Mouse (Mus musculus) intestine, embryonic 15.5 days (tissue): ENCODE measurements around the gene Aco1. TPM values are rescaled to one million over a fixed set of nuclear protein-coding genes. Genes with fewer than 3 reads are reported as not detected.

ENCODE experiments used
- ATAC-seq: fragments of 200-750 bp; cut with Nextera tagmentation; 2 replicates; pipeline ENCODE4 v1.8.0; 2017; ENCODE audit warnings: moderate TSS enrichment, moderate library complexity
- H3K27ac ChIP-seq: fragments of 300-500 bp; sonication (generic); 2 replicates; pipeline ENCODE4 v1.5.1; 2015; ENCODE audit warnings: mild to moderate bottlenecking, inconsistent platforms
- H3K27me3 ChIP-seq: fragments of 300-500 bp; sonication (generic); replicated peaks from 2 replicates; pipeline ENCODE4 v1.6.1; 2015; ENCODE audit warnings: inconsistent platforms
- H3K36me3 ChIP-seq: fragments of 300-500 bp; sonication (generic); 2 replicates; pipeline ENCODE4 v1.6.1; 2015; ENCODE audit warnings: inconsistent platforms
- H3K4me1 ChIP-seq: fragments of 300-500 bp; sonication (generic); replicated peaks from 2 replicates; pipeline ENCODE4 v1.6.1; 2015; ENCODE audit warnings: inconsistent platforms
- H3K4me2 ChIP-seq: fragments of 300-500 bp; sonication (generic); replicated peaks from 2 replicates; pipeline ENCODE4 v1.6.1; 2015; ENCODE audit warnings: mild to moderate bottlenecking, inconsistent platforms
- H3K4me3 ChIP-seq: fragments of 300-500 bp; sonication (generic); replicated peaks from 2 replicates; pipeline ENCODE4 v1.5.1; 2015; ENCODE audit warnings: inconsistent platforms
- H3K9ac ChIP-seq: fragments of 300-500 bp; sonication (generic); 2 replicates; pipeline ENCODE4 v1.6.1; 2015; ENCODE audit warnings: inconsistent platforms
- H3K9me3 ChIP-seq: fragments of 300-500 bp; sonication (generic); 2 replicates; pipeline ENCODE4 v1.6.1; 2016; ENCODE audit warnings: inconsistent platforms
- WGBS: fragments of 180-500 bp; shearing (Covaris S2); methylation state at CpG from one replicate; pipeline ENCODE4 v1.1.7; 2015; 5-methylcytosine and 5-hydroxymethylcytosine counted together
- polyA plus RNA-seq: library from polyadenylated mRNA; unstranded; fragments of >200 nt; fragmentation: Nextera tagmentation; extraction: Ambion mirVana; gene quantifications from 2 replicates; pipeline ENCODE4 v1.2.1, GENCODE M21; 2015

Gene Aco1
- polyA plus RNA-seq, 1 experiment from 2014 or later, result 66.9 TPM

DNA sequence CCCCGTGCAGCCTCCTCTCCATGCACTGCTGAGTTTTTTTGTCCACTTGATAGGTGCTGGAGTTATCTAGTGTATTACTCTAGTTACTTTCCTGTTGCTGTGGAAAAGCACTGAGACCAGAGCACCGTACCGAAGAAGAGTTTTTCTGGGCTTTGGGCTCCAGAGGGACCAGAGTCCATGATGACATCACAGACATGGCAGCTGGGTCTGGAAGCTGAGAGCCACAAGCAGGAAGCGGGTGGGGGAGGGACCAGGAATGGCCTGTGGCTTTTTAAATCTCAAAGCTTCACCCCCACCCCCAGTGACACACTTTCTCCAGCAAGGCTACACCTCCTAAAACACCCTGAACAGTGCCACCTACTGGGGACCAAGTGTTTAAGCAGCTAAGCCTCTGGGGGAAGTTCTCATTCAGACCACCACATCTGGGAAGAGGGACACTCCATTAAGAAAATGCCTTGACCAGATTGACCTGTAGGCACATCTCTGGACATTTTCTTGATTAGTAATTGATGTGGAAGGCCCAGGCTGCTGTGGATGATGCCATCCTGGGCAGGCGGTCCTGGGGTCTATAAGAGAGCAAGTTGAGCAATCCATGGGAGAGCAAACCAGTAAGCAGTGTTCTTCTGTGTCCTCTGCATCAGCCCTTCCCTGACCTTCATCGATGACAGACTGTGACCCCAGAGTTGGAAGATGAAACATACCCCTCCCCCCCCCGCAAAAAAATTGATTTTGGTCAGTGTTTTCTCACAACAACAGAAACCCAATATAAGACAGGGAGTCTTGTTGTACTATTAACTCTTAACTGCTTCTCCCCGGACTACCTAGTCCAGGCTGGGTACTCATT, 17.9 kb downstream of the Aco1 start:
- H3K4me2 ChIP-seq, result no peak overlapping the region
- H3K36me3 ChIP-seq, result peaks cover 6% of the 10 kb centered on the region; the same call in 1 of the 2 replicates
- no peaks in the 10 kb centered on the region for H3K9me3 ChIP-seq
- no peak for ATAC-seq
- no peak overlapping the region for H3K27ac ChIP-seq
- H3K4me1 ChIP-seq, result peaks cover 17% of the 10 kb centered on the region
- no peak overlapping the region for H3K9ac ChIP-seq
- H3K27me3 ChIP-seq, result no peaks in the 10 kb centered on the region
- no peak overlapping the region for H3K4me3 ChIP-seq
- WGBS, result 92% methylated on average over 8 of the region's 8 CpGs

DNA sequence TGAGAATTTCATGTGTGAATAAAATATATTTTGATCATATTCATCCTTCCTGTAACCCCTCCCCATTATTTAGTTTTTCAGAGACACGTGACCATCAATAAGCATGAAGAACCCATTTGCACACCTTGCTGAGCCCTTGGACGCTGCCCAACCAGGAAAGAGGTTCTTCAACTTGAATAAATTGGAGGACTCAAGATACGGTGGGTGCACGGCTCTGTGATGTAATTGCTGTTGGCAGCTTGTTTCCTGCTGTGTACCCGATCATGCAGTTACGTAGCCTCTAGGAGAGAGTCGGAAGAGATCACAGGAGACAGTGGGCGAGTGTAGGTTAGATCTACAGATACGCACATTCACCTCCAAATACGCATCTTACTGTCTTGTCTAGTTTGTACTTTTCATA, 20.8 kb downstream of the Aco1 start:
- Histone ChIP-seq H3K27me3 (no peaks in the 10 kb centered on the region), H3K36me3 (peaks cover 6% of the 10 kb centered on the region; the same call in 1 of the 2 replicates), H3K9ac (no peak overlapping the region), H3K27ac (no peak overlapping the region), H3K4me3 (no peak overlapping the region), H3K4me1 (no peaks in the 10 kb centered on the region), H3K9me3 (no peaks in the 10 kb centered on the region), H3K4me2 (no peak overlapping the region)
- ATAC-seq, result no peak
- 92% methylated on average over 10 of the region's 10 CpGs for WGBS

DNA sequence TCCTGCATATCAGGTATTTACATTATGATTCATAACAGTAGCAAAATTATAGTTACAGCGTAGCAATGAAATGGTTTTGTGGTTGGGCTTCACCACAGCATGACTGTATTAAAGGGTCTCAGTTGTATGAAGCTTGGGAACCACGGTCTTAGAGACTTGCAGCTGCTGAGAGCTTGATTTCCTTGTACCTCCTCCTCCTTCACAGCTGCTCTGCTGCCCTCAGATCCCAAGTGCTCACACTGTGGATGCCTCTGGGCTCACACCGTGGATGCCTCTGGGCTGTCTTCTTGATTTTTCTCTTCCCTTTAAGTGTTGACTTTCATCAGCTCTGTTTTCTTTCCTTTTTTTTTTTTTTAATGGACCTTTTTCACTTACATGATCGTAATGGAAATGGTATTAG, 28.6 kb downstream of the Aco1 start:
- Histone ChIP-seq H3K9me3 (no peaks in the 10 kb centered on the region), H3K27ac (no peak overlapping the region), H3K4me3 (no peak overlapping the region), H3K4me2 (no peak overlapping the region), H3K4me1 (no peaks in the 10 kb centered on the region), H3K9ac (no peak overlapping the region), H3K27me3 (no peaks in the 10 kb centered on the region), H3K36me3 (peaks cover 10% of the 10 kb centered on the region; the same call in 1 of the 2 replicates)
- 92% methylated on average over 4 of the region's 4 CpGs for WGBS
- ATAC-seq, result no peak

DNA sequence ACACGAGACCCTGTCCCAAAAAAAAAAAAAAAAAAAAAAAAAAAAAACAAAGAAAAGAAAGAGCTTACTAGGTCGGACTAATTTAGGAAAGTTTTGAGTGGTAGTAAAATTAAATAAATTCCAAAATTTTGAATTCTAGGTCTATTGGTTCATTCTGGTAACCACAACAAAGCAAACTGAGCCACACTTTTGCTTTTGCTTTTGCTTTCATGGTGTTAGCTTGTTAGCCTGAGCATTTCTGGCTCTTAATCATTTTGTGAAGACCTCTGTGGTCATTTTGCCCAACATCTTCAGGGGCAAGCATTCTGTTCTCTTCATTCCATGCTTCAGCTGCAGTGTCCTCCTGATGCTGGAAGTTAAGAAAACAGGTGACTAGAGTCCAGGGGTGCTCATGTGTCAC, 29.5 kb downstream of the Aco1 start:
- 78% methylated on average over 2 of the region's 2 CpGs for WGBS

DNA sequence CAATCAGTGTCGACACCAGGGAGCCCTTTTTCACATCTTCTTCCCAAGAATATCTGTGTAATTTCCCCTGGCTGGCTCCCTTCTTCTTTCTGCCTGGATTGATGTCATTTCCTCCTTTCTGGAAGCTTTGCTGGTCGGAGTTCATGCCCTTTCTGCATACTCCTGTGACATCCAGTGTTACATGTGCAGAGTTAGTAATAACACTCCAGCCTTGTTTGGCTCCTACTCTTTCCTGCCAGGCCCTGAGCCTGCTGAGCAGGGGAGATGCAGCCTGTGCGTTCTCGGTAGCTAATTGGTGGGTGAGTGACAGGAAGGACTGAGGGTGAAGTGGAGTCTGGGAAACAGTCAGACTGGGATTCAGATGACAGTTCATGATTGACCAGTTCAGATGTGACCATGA, 31.4 kb downstream of the Aco1 start:
- Histone ChIP-seq H3K9me3 (no peaks in the 10 kb centered on the region), H3K36me3 (peaks cover 14% of the 10 kb centered on the region; the same call in 1 of the 2 replicates), H3K4me2 (no peak overlapping the region), H3K9ac (no peak overlapping the region), H3K4me3 (no peak overlapping the region), H3K4me1 (no peaks in the 10 kb centered on the region), H3K27ac (no peak overlapping the region), H3K27me3 (no peaks in the 10 kb centered on the region)
- ATAC-seq, result no peak
- 48% methylated on average over 4 of the region's 4 CpGs for WGBS

More for the DNA sequence above, 29.5 kb downstream of the Aco1 start:
- no peak overlapping the region for H3K4me2 ChIP-seq
- H3K36me3 ChIP-seq, result peaks cover 10% of the 10 kb centered on the region; the same call in 1 of the 2 replicates
- no peak overlapping the region for H3K9ac ChIP-seq
- ATAC-seq, result no peak
- no peak overlapping the region for H3K4me3 ChIP-seq
- H3K4me1 ChIP-seq, result no peaks in the 10 kb centered on the region
- no peaks in the 10 kb centered on the region for H3K27me3 ChIP-seq
- no peak overlapping the region for H3K27ac ChIP-seq
- H3K9me3 ChIP-seq, result no peaks in the 10 kb centered on the region

DNA sequence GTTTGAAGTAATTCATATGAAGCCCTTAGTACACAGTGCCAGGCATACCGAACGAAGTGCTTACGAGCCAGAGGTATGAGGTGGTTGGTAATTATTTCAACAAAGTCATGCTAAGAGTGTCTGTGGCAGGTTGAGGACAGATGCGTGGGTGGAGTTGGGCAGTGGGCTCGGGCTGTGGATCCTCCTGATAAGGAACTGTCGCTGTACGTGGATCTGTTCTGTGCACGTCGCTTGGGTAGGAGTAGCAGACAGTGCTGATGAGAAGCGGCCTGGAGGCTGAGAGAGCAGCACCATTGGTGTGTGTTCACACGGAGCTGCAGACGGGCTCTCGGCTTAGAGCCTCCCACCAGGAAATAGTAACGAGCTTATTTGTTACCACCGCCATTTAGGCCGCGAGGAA, 35.7 kb downstream of the Aco1 start:
- WGBS, result 93% methylated on average over 17 of the region's 17 CpGs
- H3K36me3 ChIP-seq, result peaks cover 17% of the 10 kb centered on the region
- no peaks in the 10 kb centered on the region for H3K4me1 ChIP-seq
- H3K4me3 ChIP-seq, result no peak overlapping the region
- H3K27me3 ChIP-seq, result no peaks in the 10 kb centered on the region
- no peak overlapping the region for H3K27ac ChIP-seq
- no peak overlapping the region for H3K4me2 ChIP-seq
- H3K9ac ChIP-seq, result no peak overlapping the region
- no peak for ATAC-seq
- no peaks in the 10 kb centered on the region for H3K9me3 ChIP-seq

DNA sequence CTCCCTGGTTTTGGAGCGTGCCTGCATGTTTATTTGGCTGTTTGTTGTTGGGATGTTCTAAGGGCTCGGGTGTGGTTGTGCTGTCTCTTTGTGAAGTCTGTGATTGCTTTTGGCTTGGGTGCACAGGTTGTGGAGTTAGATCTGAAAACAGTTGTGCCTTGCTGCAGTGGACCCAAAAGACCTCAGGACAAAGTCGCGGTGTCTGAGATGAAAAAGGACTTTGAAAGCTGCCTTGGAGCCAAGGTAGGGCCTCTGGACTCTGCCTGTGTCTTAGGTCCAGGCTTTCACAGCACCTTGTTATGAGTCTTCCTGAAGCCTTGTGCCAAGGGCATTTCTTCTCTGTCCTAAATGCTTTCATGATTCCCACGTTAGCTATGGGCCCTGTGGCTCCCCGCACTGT, 37.2 kb downstream of the Aco1 start:
- Histone ChIP-seq H3K4me3 (no peak overlapping the region), H3K9me3 (no peaks in the 10 kb centered on the region), H3K4me1 (no peaks in the 10 kb centered on the region), H3K27ac (no peak overlapping the region), H3K36me3 (peaks cover 17% of the 10 kb centered on the region), H3K9ac (no peak overlapping the region), H3K27me3 (no peaks in the 10 kb centered on the region), H3K4me2 (no peak overlapping the region)
- 96% methylated on average over 6 of the region's 6 CpGs for WGBS
- ATAC-seq, result no peak

DNA sequence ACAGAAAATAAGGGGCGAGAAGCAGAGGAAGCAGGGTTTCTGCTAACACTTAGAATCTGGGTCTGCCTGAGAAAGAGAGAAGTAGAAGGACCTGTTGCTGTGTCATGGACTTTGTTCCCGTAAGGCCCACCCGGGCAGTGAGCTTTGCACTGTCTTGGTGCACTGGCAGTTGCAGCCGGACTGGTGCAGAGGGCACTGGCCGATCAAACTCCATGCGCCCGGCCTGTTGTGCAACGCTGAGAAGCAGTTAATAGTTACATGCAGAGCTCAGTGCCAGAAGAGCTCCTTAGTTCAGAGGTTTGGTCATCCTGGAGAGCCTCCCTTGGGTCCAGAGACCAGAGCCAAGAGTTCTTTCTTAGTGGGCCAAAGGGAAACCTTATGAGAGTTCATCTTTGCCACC, 38.8 kb downstream of the Aco1 start:
- no peak overlapping the region for H3K4me3 ChIP-seq
- 0 out of 2 replicates have a peak overlapping the region, but pooled peaks have one; percentile 15 for H3K27ac ChIP-seq
- H3K4me1 ChIP-seq, result no peaks in the 10 kb centered on the region
- no peak overlapping the region for H3K9ac ChIP-seq
- H3K4me2 ChIP-seq, result no peak overlapping the region
- H3K9me3 ChIP-seq, result no peaks in the 10 kb centered on the region
- H3K27me3 ChIP-seq, result no peaks in the 10 kb centered on the region
- WGBS, result 82% methylated on average over 8 of the region's 8 CpGs
- H3K36me3 ChIP-seq, result peaks cover 18% of the 10 kb centered on the region
- peak; percentile 94 for ATAC-seq

DNA sequence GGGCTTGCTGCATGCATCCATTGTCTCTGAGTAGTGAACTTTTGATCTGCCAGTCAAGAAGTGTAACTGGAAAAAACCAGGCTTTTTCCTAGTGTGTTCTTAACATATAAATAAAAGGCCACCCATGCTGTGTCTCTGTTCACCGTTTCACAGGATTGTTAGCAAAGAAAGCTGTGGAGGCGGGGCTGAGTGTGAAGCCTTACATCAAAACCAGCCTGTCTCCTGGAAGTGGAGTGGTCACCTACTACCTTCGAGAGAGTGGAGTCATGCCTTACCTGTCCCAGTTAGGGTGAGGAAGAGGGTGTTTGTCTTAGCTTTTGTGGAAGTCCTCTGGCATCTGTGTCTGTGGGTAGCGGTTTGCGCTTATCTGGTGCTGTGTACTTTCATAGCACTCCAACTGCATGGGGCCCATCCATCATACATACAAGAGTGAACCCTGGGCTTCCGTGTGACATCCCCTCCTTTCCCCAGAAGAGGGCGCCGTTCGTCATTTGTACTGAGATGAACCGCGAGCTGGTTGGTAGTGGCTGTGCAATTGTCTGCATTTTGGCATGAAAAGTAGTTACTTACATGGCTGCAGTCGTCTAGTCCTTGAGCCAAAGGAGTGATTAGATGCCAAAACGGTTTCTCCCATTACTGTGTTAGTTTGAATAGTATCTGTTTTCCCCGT, 39.9 kb downstream of the Aco1 start:
- Histone ChIP-seq H3K27me3 (no peaks in the 10 kb centered on the region), H3K9ac (no peak overlapping the region), H3K9me3 (no peaks in the 10 kb centered on the region), H3K4me3 (no peak overlapping the region), H3K36me3 (peaks cover 23% of the 10 kb centered on the region), H3K27ac (no peak overlapping the region), H3K4me2 (no peak overlapping the region), H3K4me1 (no peaks in the 10 kb centered on the region)
- WGBS, result 44% methylated on average over 14 of the region's 14 CpGs
- peak; percentile 54 for ATAC-seq

DNA sequence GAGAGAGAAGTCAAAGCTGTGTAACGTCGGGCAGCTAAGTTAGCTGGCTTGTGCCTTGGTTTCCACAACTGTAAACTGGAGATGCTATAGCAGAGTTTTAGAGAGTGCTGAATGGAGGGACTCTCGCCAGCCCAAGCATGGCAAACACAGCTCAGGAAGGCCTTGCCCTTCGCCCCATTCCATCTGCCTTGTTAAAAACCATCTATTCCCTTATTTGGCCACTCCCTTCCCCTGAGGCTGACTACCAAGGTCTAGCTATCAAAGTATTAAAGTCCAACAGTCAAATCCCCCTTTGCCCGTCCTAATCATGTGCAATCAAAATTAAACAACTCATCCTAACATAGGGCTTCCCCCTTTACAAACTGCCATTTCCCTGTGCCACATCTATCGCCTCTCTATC, 40.9 kb downstream of the Aco1 start:
- no peak overlapping the region for H3K27ac ChIP-seq
- H3K36me3 ChIP-seq, result peaks cover 24% of the 10 kb centered on the region
- H3K4me2 ChIP-seq, result no peak overlapping the region
- 86% methylated on average over 6 of the region's 6 CpGs for WGBS
- no peaks in the 10 kb centered on the region for H3K27me3 ChIP-seq
- no peak overlapping the region for H3K9ac ChIP-seq
- no peak for ATAC-seq
- no peaks in the 10 kb centered on the region for H3K4me1 ChIP-seq
- H3K9me3 ChIP-seq, result no peaks in the 10 kb centered on the region
- H3K4me3 ChIP-seq, result no peak overlapping the region

DNA sequence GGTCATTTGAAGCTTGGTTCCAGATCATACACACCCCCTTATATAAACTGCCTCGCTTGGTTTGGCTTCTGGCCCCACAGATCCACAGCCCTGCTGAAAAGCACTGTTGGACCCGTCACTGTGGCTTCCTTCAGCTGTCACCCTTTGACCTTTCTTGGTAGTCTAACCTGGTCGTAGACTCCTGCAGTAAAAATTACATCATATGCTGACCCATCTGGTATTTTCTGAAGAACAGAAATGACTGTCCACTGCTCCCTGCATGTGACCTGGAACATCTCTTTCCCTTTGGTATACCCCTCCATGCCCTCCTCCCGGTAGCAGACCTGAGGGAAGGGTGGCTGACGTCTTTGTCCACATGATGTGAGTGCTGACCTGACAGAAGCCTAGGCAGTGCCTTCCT, 41.6 kb downstream of the Aco1 start:
- Histone ChIP-seq H3K4me3 (no peak overlapping the region), H3K4me2 (no peak overlapping the region), H3K9me3 (no peaks in the 10 kb centered on the region), H3K4me1 (no peaks in the 10 kb centered on the region), H3K36me3 (peaks cover 24% of the 10 kb centered on the region), H3K27ac (no peak overlapping the region), H3K9ac (no peak overlapping the region), H3K27me3 (no peaks in the 10 kb centered on the region)
- no peak for ATAC-seq
- WGBS, result 74% methylated on average over 5 of the region's 5 CpGs

DNA sequence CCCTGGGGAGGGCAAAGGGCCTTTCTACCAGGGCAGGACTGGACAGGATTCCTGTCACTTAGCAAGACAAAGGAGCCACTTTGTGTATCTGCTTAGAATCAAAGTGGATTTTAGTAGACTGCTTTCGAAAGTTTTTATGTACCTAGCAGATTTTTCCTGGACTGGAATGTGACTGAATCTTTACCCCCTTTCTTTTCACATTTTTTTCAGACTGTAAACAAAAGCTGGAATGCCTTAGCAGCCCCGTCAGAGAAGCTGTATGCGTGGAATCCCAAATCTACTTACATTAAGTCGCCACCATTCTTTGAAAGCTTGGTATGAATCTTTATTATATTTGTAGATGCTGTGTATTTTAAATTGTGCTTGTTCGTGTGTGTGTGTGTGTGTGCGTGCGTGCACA, 45.1 kb downstream of the Aco1 start:
- Histone ChIP-seq H3K27me3 (no peaks in the 10 kb centered on the region), H3K9me3 (no peaks in the 10 kb centered on the region), H3K4me3 (no peak overlapping the region), H3K4me2 (no peak overlapping the region), H3K4me1 (no peaks in the 10 kb centered on the region), H3K9ac (no peak overlapping the region), H3K27ac (no peak overlapping the region), H3K36me3 (peaks cover 26% of the 10 kb centered on the region)
- 83% methylated on average over 7 of the region's 7 CpGs for WGBS
- no peak for ATAC-seq

DNA sequence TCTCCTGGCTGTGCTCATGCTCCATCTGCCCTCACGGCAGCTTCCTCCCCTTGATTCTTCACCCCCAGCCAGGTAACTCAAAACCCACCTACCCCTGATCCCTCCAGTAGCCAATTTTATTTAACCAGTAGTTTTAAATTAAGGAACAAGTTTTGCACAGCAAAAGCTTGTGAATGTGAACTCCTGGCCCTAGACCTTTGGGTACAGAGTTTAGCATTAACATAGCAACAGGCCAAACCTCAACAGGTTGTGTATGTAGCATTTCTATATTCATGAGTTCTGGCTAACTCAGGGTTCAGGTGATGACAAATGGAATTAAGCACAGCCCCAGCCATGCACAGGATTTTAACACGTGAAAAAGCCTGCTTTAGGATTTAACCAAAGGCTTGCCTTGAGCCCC, 49.4 kb downstream of the Aco1 start:
- Histone ChIP-seq H3K4me2 (no peak overlapping the region), H3K27me3 (no peaks in the 10 kb centered on the region), H3K36me3 (peaks cover 30% of the 10 kb centered on the region), H3K9me3 (no peaks in the 10 kb centered on the region), H3K27ac (no peak overlapping the region), H3K4me1 (no peaks in the 10 kb centered on the region), H3K4me3 (no peak overlapping the region), H3K9ac (no peak overlapping the region)
- no peak for ATAC-seq
- 66% methylated on average over 2 of the region's 2 CpGs for WGBS
